Mouse (Mus musculus): Measurements from ENCODE around the gene Wfdc16. TPM values are rescaled to one million over a fixed set of nuclear protein-coding genes. Genes with fewer than 3 reads are reported as not detected.
"Not testable (repeated sequence)": the region's sequence is repeated elsewhere in the genome, so short reads cannot be mapped to it uniquely, and the experiment has no call there.

Wfdc16 gene
- total RNA-seq (2021): not detected
- long read RNA-seq, experiment 1: 0 reads
- long read RNA-seq, experiment 2: 0 reads

DNA sequence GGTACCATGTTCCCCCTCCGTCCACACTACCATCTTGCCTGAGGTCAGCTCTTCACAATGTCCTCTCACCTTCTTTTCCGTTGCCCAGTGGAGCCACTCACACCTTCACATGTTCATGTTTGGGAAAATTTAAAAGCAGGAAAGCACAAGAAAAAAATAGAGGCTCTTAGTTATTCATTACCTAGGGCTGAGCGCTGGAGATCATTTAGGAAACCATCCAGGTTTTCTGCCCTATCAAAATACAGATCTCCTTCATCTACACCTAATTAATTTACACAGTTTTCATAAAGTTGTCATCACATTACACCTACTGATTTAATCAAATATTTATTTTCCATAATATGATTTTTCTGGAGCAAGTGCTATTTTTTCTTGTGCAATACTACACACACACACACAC is at the start of gene Wfdc16:
Wfdc16 (minus strand) TSS at position 101 of the 400 bp plus-strand sequence.
- DNase-seq: no peak
- intact Hi-C loops (cut with DNase I): no loop called here

- DNase-seq: no peak
- intact Hi-C loops (cut with DNase I): no loop called here
Measured at GRCm38 (mm10) chr2:164684807-164685206, 46.2 kb upstream of the Wfdc16 start, which contains the start of gene Wfdc13. Gene Wfdc13, plus strand, starts transcription at chr2:164685107.

DNA sequence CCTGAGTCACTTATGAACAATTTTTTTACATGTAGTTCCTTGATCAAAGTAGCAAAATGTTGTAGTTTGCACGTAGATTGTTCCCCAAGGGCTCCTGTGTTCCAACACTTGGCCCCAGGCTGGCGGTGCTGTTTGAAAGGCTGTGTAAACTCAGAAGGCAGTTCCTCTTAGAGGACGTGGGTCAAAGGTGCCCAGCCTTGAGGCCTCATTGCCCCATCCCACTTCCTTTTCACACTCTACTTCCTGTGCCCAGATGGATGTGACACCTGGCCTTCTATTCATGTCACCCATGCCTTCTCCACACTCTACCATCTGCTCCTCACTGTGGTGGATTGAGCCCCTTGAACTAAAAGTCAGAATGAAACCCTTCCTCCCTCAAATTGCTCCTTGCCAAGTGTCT is 41.3 kb upstream of the Wfdc16 start:
- intact Hi-C loops (cut with DNase I): loop anchor here (1.0 to 5.0 kb wide), 2 partner anchors 45 to 112 kb away; no protein-coding TSS in a partner anchor

DNA sequence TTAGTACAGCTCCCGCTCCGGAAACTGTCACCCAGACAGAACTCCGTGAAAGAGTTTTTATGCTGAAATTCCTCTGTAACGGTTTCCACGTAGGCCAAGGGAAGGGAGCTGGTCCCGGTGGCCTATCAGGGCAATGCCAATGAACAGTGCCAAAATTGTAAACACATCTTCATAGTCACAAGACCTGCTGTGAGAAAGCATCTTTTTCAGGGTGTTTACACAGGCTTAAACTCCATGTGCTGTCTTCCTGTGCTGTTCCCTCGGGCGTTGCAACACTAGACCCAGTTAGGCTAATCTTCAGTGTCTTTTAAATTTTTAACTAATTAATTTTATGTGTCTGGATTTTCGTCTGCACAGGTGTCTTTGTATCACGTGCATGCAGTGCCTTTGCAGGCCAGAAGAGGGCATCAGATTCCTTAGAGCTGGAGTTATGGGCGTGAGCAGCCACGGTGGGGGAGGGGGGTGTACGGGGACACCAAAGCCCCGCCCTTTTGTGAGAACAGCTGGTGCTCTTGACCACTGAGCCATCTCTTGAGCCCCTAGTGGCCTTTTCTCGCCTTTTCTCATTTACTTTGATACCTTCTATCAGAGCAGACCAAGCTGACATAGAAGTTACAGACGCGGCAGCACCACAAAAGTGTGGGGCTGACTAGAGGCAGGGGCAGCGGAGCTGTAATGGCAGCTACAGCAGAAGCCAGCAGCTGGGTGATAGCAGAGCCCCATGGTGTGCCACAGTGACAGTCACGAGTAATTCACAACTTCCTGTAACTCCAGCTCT is 40.4 kb upstream of the Wfdc16 start:
- DNase-seq: peak; percentile 62 to 82
- intact Hi-C loops (cut with DNase I): loop anchor here (1.0 to 5.0 kb wide), 2 partner anchors 46 to 113 kb away; no protein-coding TSS in a partner anchor

More for the DNA sequence above, 41.3 kb upstream of the Wfdc16 start:
- no peak for DNase-seq

DNA sequence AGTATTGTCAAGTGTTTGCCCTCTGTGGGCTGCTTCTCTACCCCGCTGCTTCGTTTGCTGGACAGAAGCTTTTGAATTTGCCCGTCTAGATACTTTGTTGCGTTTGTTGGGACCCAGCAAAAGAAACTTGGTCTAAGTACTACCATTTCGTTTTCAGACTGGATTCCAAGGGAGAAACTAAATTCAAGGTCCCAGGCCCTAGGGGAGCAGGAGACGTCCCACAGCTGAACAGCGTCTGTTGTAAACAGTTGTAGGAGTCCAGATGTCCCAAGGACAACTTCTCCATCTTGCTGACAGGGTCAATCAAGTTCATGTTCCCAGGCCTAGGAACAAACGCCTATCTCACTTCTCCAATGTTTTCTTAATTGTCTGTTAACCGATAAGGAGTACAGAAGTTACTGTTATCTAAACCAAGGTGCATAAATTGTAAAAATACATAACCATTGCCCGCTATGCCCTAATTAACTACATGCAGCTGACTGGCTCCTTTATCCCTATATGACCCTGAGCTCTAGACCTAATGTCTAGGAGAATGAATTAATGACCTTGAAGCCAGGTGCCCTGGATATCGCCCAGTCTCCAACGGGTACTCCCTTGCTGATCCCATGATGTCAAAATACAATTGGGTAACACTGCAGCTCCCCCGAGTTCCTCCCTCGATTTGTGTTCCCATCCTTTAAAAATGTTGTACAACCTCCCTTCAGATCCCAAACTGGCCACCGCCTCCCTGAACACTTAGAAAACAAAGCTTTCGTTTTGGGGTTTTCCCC is 38.5 kb upstream of the Wfdc16 start:
- DNase-seq: no peak
- intact Hi-C loops (cut with DNase I): loop anchor here (5.0 kb wide), 1 partner anchor 115 kb away; no protein-coding TSS in a partner anchor

GRCm38 (mm10) chr2:164676103-164676502 is 37.5 kb upstream of the Wfdc16 start:
- no peak for DNase-seq
- intact Hi-C loops (cut with DNase I): loop anchor here (5.0 kb wide), 1 partner anchor 116 kb away; no protein-coding TSS in a partner anchor

- intact Hi-C loops (cut with DNase I): no loop called here
- no peak for DNase-seq
Measured at GRCm38 (mm10) chr2:164673987-164674386, 35.4 kb upstream of the Wfdc16 start, which contains the start of gene Wfdc11. Gene Wfdc11, minus strand, starts transcription at chr2:164674087.

DNA sequence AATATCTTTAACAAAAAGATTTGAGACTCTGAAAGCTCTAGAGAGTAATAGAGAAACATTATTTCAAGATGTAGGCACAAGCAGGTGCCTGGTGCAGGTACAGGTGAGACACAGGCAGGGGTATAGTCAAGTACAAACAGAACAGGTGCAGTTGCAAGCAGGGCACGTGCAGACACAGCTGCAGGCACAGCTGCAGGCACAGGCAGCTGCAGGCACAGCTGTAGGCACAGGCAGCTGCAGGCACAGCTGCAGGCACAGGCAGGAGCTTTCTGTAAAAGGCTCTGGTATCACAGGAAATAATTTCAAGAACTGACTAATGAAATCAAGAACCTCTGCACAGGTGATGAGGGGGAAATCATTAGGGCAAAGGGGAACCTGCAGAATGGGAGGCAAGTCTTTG is 32.3 kb upstream of the Wfdc16 start:
- intact Hi-C loops (cut with DNase I): no loop called here
- DNase-seq: no peak

DNA sequence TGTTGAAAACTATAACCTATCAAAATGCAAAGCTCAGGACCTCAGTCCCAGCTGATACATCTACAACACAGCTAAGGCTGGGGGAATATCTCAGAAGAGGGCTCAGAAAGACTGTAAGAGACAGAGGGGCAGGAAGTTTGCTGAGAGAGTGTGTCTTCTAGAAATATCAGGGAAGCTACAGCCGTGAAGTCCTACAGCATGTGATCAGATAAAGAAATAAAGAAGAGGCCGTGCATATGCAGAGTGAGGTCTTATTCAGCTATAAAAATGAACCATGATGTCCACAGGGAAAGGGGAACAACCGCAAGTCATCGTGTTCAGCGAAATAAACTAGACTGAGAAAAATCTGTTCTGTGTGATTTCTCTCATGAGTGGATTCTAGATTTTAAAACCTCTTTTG is 31.7 kb upstream of the Wfdc16 start:
- intact Hi-C loops (cut with DNase I): no loop called here
- no peak for DNase-seq

GRCm38 (mm10) chr2:164664851-164665250 is 26.3 kb upstream of the Wfdc16 start:
- DNase-seq: no peak
- intact Hi-C loops (cut with DNase I): no loop called here

- intact Hi-C loops (cut with DNase I): no loop called here
- DNase-seq: no peak
Measured at GRCm38 (mm10) chr2:164656483-164656882, 17.9 kb upstream of the Wfdc16 start, which contains the start of gene Wfdc9. Gene Wfdc9, minus strand, starts transcription at chr2:164656583.

DNA sequence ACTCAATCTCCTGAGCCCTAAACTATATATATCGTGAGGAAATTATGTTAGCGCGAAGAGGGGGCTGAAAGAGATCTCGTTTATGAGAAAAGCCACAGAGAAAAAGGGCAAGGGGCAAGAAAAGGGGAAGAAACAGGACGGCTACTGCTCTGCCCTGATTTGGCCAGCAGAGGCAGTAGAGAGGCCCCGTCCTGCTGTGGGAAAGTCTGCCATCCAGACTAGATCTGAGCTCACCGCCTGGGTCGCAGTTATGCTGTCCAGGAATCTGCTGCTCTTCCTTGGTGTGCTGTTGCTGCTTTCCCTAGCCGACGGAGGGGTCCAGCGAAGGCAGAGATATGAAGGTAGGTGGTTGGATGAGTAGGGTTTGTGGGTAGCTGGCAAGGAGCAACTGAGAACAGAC is 17.3 kb upstream of the Wfdc16 start, which contains the start of gene Wfdc10:
Wfdc10 (plus strand) TSS at position 189 of the 400 bp plus-strand sequence.
- DNase-seq: peak; percentile 30 to 62

GRCm38 (mm10) chr2:164641881-164642673 is 3.5 kb upstream of the Wfdc16 start:
- intact Hi-C loops (cut with DNase I): no loop called here

More for the DNA sequence above, 17.3 kb upstream of the Wfdc16 start, which contains the start of gene Wfdc10:
- intact Hi-C loops (cut with DNase I): no loop called here

GRCm38 (mm10) chr2:164641129-164641528 is 2.5 kb upstream of the Wfdc16 start:
- intact Hi-C loops (cut with DNase I): no loop called here
- DNase-seq: peak in 1 of 2 experiments; percentile 10

More at GRCm38 (mm10) chr2:164641881-164642673, 3.5 kb upstream of the Wfdc16 start:
- no peak for DNase-seq

GRCm38 (mm10) chr2:164635266-164635665 is 3.3 kb downstream of the Wfdc16 start:
- no peak for DNase-seq
- intact Hi-C loops (cut with DNase I): no loop called here

DNA sequence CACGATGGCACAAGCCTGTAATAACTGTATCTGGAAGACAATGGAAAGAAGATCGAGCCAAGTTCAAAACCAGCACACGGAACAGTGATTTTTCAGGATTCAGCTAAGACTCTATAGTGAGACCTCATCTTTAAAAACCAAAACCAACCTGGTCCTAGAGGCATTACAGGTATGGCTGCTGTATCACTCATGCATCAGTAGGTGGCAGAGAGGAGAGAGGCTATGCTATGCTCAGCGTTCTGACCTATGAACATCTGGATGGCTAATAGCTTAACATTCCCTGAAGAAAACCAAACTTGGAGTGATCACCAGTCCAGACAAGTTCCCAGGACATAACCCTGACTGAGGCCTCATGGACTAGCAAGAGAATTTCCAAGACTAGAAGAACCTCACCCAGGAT is 16.8 kb downstream of the Wfdc16 start:
- no peak for DNase-seq
- intact Hi-C loops (cut with DNase I): no loop called here

- DNase-seq: no peak
- intact Hi-C loops (cut with DNase I): no loop called here
Measured at GRCm38 (mm10) chr2:164619050-164619449, 19.5 kb downstream of the Wfdc16 start.

GRCm38 (mm10) chr2:164615386-164615785 is 23.2 kb downstream of the Wfdc16 start:
- intact Hi-C loops (cut with DNase I): no loop called here
- no peak for DNase-seq

DNA sequence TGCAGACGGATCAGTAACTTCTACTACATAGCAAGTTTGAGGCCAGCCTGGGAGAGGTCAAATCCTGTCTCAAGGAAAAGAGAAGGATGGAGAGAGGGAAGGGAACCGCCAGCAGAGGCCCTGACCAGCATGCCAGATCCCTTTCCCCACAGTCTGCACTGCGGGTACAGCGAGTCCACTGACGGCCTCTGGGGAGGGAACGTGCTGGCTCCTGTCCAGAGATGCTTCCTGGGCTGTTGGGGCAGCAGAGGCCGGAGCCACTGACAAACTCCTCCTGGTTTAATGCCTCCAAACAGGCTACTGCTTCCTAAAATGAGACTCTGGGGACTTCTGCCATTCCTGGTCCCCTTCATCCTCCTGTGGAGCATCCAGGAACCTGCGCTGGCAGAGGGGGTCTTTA is 25.1 kb downstream of the Wfdc16 start, which contains the start of the genes Wfdc6b and Wfdc8:
Wfdc6b (plus strand) TSS at position 52 of the 400 bp plus-strand sequence.
Wfdc8 (minus strand) TSS at position 156 of the 400 bp plus-strand sequence.
- DNase-seq: peak; percentile 64
- intact Hi-C loops (cut with DNase I): not testable (repeated sequence)

DNA sequence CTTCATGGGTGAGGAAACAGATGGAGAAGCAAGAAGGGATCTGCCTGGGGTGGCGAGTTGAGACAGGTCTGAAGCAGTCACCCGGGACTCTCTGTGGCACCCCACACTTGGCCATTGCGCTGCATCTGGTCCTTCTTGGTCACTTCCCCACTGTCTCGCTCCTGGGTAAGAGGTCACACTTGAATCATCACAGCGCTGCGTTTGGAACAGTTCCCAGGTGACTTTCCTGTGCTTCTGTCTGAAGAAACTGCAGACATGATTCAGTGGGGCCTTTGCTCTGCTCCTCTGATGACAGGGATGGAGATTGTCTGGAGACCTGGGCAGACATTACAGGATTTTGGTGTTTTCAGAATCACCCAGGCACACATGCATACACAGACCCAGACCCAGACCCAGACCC is 29.8 kb downstream of the Wfdc16 start:
- intact Hi-C loops (cut with DNase I): no loop called here
- DNase-seq: no peak
